Mouse (Mus musculus) lung, postnatal 36 days (tissue): ENCODE results near the gene Vmn2r60.
"Not testable (repeated sequence)": the region's sequence is repeated elsewhere in the genome, so short reads cannot be mapped to it uniquely, and the experiment has no call there.

ENCODE experiments used
- DNase-seq: peaks from one replicate; pipeline ENCODE4 v3.0.0; 2022; ENCODE audit warnings: mixed read lengths

The Vmn2r60 gene

DNA sequence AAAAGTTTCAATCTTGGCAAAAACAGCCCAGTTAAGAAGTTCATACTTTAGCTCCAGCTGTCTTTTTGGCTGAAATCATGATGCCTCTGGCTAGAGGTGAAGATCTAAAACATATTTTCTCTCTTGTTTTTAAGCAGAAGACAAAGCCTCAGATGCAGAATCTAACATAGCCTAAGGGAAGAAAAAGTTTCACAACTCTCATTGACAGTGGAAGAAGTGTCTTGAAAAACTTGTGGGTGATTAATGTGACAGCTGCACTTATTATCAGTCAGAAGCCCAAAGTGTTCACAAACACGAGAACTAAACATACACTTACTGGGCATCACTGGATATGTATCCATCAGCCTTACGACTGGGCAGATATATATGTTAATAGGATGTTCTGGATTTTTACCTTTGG is at the start of gene Vmn2r60:
Gene Vmn2r60 (plus strand): TSS at position 301 of the 400 bp plus-strand sequence.
- DNase-seq, result no peak

DNA sequence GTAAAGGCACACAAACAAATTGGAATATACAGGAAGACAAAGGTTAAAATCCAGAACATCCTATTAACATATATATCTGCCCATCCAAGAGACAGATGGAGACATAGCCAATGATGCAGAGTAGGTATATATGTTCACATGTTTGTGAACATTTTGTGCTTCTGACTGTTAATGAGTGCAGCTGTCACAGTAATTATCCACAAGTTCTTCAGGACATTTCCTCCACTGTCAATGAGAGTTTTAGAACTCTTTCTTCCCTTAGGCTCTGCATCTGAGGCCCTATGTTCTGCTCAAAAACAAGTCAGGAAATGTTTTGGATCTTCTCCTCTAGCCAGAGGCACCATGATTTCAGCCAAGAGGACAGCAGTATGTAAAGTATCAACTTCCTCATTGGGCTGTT is 48.6 kb upstream of the Vmn2r60 start, which contains the start of gene Vmn2r59:
Gene Vmn2r59 (minus strand): TSS at position 101 of the 400 bp plus-strand sequence.
- no peak for DNase-seq

DNA sequence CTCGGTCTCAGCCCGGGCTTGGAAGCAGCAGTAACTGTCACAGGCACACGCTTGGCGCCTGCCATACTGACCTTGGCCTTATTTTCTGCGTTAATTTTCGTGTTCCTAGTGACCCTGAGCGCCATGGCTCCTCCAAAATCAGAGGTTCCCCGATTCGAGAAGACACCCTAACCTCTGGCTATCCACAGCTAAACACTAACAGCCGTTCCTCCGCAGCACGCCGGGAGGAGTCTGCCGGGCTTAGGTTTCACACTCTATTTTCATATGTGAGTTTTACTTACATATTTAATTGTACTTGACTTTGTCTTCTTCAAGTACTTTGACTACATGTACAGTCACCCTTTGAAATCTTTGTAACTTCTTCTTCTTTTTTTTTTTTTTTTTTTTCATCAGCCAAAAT is 509 bp upstream of the Vmn2r60 start:
- not testable (repeated sequence) for DNase-seq
